Comparison of ENCODE assay signal across 7 mouse cellular contexts in genomic region chr11:116018106-116018505, GRCm38 (mm10). TPM values are rescaled to one million over a fixed set of nuclear protein-coding genes. Genes with fewer than 3 reads are reported as not detected.
DNase-seq lines count a peak whose midpoint lies in the region; ATAC-seq and TF ChIP-seq lines count a peak whose summit lies in the region.

No protein-coding gene starts in this region.

- no peak overlapping the region for H3K4me3 ChIP-seq in spleen, adult 2 months (ENCODE audit: extremely low read depth, insufficient read depth, insufficient read length)
- H3K4me3 ChIP-seq in lung, adult 2 months (replicated peaks; ENCODE audit: extremely low read depth, low read depth, low read length) = no peak overlapping the region

- H3K36me3 ChIP-seq in spleen, adult 2 months (ENCODE audit: control insufficient read depth, insufficient read depth, low read length) = peaks cover 12% of the 10 kb centered on the region

- peak; percentile 36 for ATAC-seq in erythroid progenitor cell, adult 5-6 weeks (replicated peaks; ENCODE audit: low FRiP score, poor library complexity, severe bottlenecking)

- peak in 1 of 2 experiments; percentile 42 for DNase-seq in spleen, adult 2 months (ENCODE audit: low read depth in 1 of 2, low spot score in 2 of 2)
- DNase-seq in spleen, postnatal 14 days (ENCODE audit: low spot score in 2 of 2) = no peak
- DNase-seq in brain, embryonic 14.5 days (ENCODE audit: low read depth) = peak; percentile 48
- DNase-seq in lung, adult 2 months = peak; percentile 38
- peak; percentile 42 for DNase-seq in thymus, postnatal 25 days
- no peak for DNase-seq in testis, postnatal 10 days (ENCODE audit: low spot score)

- no peaks in the 10 kb centered on the region for H3K27me3 ChIP-seq in spleen, adult 2 months (ENCODE audit: control insufficient read depth, insufficient read depth, low read length)

- no peak overlapping the region for H3K27ac ChIP-seq in spleen, adult 2 months (ENCODE audit: insufficient read depth, low read length)

- TF ChIP-seq CTCF in spleen, adult 2 months (IDR thresholded peaks at IDR 0.05; ENCODE audit: extremely low read depth, insufficient read depth, insufficient read length, insufficient replicate concordance) = peak; percentile 35; the same call in 1 of the 2 replicates
- TF ChIP-seq CTCF in brain, embryonic 14.5 days (IDR thresholded peaks at IDR 0.05; ENCODE audit: borderline replicate concordance, extremely low read depth, insufficient read depth, insufficient read length) = peak; percentile 50; the same call in 1 of the 2 replicates
- peak; percentile 79 for TF ChIP-seq CTCF in lung, adult 2 months (IDR thresholded peaks at IDR 0.05; ENCODE audit: insufficient read depth, low read length)

- no peak for TF ChIP-seq POLR2A in spleen, adult 2 months (IDR thresholded peaks at IDR 0.05; ENCODE audit: low read depth, low read length)
- TF ChIP-seq POLR2A in brain, embryonic 14.5 days (IDR thresholded peaks at IDR 0.05; ENCODE audit: borderline replicate concordance, extremely low read depth, insufficient read depth, insufficient read length, poor library complexity, severe bottlenecking) = no peak
- TF ChIP-seq POLR2A in lung, adult 2 months (IDR thresholded peaks at IDR 0.05; ENCODE audit: borderline replicate concordance, extremely low read depth, low read depth, low read length) = no peak

- 48% methylated on average over 6 of the region's 6 CpGs for WGBS in spleen, adult 2 months
- WGBS in lung, adult 2 months = 34% methylated on average over 6 of the region's 6 CpGs

- H3K4me1 ChIP-seq in spleen, adult 2 months (ENCODE audit: control insufficient read depth, insufficient read depth, insufficient read length) = peaks cover 1% of the 10 kb centered on the region; the same call in 1 of the 2 replicates
- no peaks in the 10 kb centered on the region for H3K4me1 ChIP-seq in lung, adult 2 months (ENCODE audit: control insufficient read depth, insufficient read depth, low read length)

RNA-seq across cellular contexts. Expression of gene Galk1, which starts 5.6 kb away (rescaled TPM):
- 30.8 and 39.4 TPM in 2 replicates for polyA plus RNA-seq in spleen, adult 2 months (2012; rRNA removed)
- 39.2 and 41.8 TPM in 2 replicates for polyA plus RNA-seq in brain, embryonic 14.5 days (2012; rRNA removed)
- 3.4 TPM in 1 of 2 replicates, not detected in the other for total RNA-seq in erythroid progenitor cell, adult 5-6 weeks (2015; ENCODE audit: low replicate concordance)
- total RNA-seq in erythroid progenitor cell, adult 5-6 weeks (2017; ENCODE audit: low replicate concordance) = 1.3 and 5.1 TPM in 2 replicates
- polyA plus RNA-seq in lung, adult 2 months (2012; rRNA removed) = 49.5 and 57.1 TPM in 2 replicates

RNA-seq across cellular contexts. Expression of gene H3f3b, which starts 9.7 kb away (rescaled TPM):
- polyA plus RNA-seq in spleen, adult 2 months (2012; rRNA removed) = 161 and 200 TPM in 2 replicates
- polyA plus RNA-seq in brain, embryonic 14.5 days (2012; rRNA removed) = 1,173 and 1,240 TPM in 2 replicates
- 711 and 715 TPM in 2 replicates for total RNA-seq in erythroid progenitor cell, adult 5-6 weeks (2015; ENCODE audit: low replicate concordance)
- 555 and 685 TPM in 2 replicates for total RNA-seq in erythroid progenitor cell, adult 5-6 weeks (2017; ENCODE audit: low replicate concordance)
- polyA plus RNA-seq in lung, adult 2 months (2012; rRNA removed) = 223 and 243 TPM in 2 replicates

RNA-seq across cellular contexts. Expression of gene Unk, which starts 12.0 kb away (rescaled TPM):
- 37.9 and 64.9 TPM in 2 replicates for polyA plus RNA-seq in spleen, adult 2 months (2012; rRNA removed)
- 67.3 and 87.0 TPM in 2 replicates for polyA plus RNA-seq in brain, embryonic 14.5 days (2012; rRNA removed)
- total RNA-seq in erythroid progenitor cell, adult 5-6 weeks (2015; ENCODE audit: low replicate concordance) = 12.2 and 15.1 TPM in 2 replicates
- total RNA-seq in erythroid progenitor cell, adult 5-6 weeks (2017; ENCODE audit: low replicate concordance) = 24.3 and 29.4 TPM in 2 replicates
- 48.6 and 54.0 TPM in 2 replicates for polyA plus RNA-seq in lung, adult 2 months (2012; rRNA removed)

RNA-seq across cellular contexts. Expression of gene Itgb4, which starts 43.6 kb away (rescaled TPM):
- polyA plus RNA-seq in spleen, adult 2 months (2012; rRNA removed) = 2.5 and 2.8 TPM in 2 replicates
- polyA plus RNA-seq in brain, embryonic 14.5 days (2012; rRNA removed) = 0.91 and 2.1 TPM in 2 replicates
- not detected in 2 replicates for total RNA-seq in erythroid progenitor cell, adult 5-6 weeks (2015; ENCODE audit: low replicate concordance)
- total RNA-seq in erythroid progenitor cell, adult 5-6 weeks (2017; ENCODE audit: low replicate concordance) = not detected in 2 replicates
- 11.0 and 14.7 TPM in 2 replicates for polyA plus RNA-seq in lung, adult 2 months (2012; rRNA removed)

RNA-seq across cellular contexts. Expression of gene Unc13d, which starts 59.7 kb away (rescaled TPM):
- polyA plus RNA-seq in spleen, adult 2 months (2012; rRNA removed) = 49.4 and 65.0 TPM in 2 replicates
- polyA plus RNA-seq in brain, embryonic 14.5 days (2012; rRNA removed) = 0.97 and 1.1 TPM in 2 replicates
- total RNA-seq in erythroid progenitor cell, adult 5-6 weeks (2015; ENCODE audit: low replicate concordance) = 2.5 and 6.5 TPM in 2 replicates
- total RNA-seq in erythroid progenitor cell, adult 5-6 weeks (2017; ENCODE audit: low replicate concordance) = 1.9 and 2.1 TPM in 2 replicates
- 51.6 and 56.4 TPM in 2 replicates for polyA plus RNA-seq in lung, adult 2 months (2012; rRNA removed)

Comparison
In these comparisons a context has a peak if more than half of its experiments do, and no peak if none do; other contexts are left out.
1. DNase-seq: peak in brain, embryonic 14.5 days (single experiment), lung, adult 2 months (single experiment) and thymus, postnatal 25 days (single experiment); none in spleen, postnatal 14 days (0 of 2) and testis, postnatal 10 days (single experiment).
2. Peak in every context shown above with its lines, with median percentiles within 50 percentile points of each other: CTCF ChIP-seq.